Mouse (Mus musculus) forebrain, embryonic 12.5 days (tissue): ENCODE results near the gene Rem2. TPM values are rescaled to one million over a fixed set of nuclear protein-coding genes. Genes with fewer than 3 reads are reported as not detected.

Experiments used
- ATAC-seq: fragments of 200-750 bp; cut with Nextera tagmentation; 2 replicates; pipeline ENCODE4 v1.8.0; 2017; ENCODE audit warnings: moderate TSS enrichment; ENCODE audit not compliant: low FRiP score
- H3K27ac ChIP-seq: fragments of 300-500 bp; sonication (generic); 2 replicates; pipeline ENCODE4 v1.5.1; 2016; ENCODE audit warnings: mild to moderate bottlenecking
- H3K27me3 ChIP-seq: fragments of 300-500 bp; sonication (generic); 2 replicates; pipeline ENCODE4 v1.6.1; 2016; ENCODE audit warnings: mild to moderate bottlenecking
- H3K36me3 ChIP-seq: fragments of 300-500 bp; sonication (generic); replicated peaks from 2 replicates; pipeline ENCODE4 v1.6.1; 2016; ENCODE audit warnings: mild to moderate bottlenecking
- H3K4me1 ChIP-seq: fragments of 300-500 bp; sonication (generic); 2 replicates; pipeline ENCODE4 v1.6.1; 2016
- H3K4me2 ChIP-seq: fragments of 300-500 bp; sonication (generic); 2 replicates; pipeline ENCODE4 v1.6.1; 2016; ENCODE audit warnings: mild to moderate bottlenecking, moderate library complexity
- H3K4me3 ChIP-seq: fragments of 300-500 bp; sonication (generic); replicated peaks from 2 replicates; pipeline ENCODE4 v1.5.1; 2016; ENCODE audit warnings: mild to moderate bottlenecking
- H3K9ac ChIP-seq: fragments of 300-500 bp; sonication (generic); 2 replicates; pipeline ENCODE4 v1.6.1; 2016; ENCODE audit warnings: mild to moderate bottlenecking
- H3K9me3 ChIP-seq: fragments of 300-500 bp; sonication (generic); 2 replicates; pipeline ENCODE4 v1.6.1; 2016
- WGBS: fragments of 180-500 bp; shearing (Covaris S2); methylation state at CpG from one replicate; pipeline ENCODE4 v1.1.7; 2016; 5-methylcytosine and 5-hydroxymethylcytosine counted together
- polyA plus RNA-seq: library from polyadenylated mRNA; unstranded; fragments of >200 nt; fragmentation: Nextera tagmentation; extraction: Ambion mirVana; gene quantifications from 2 replicates; pipeline ENCODE4 v1.2.1, GENCODE M21; 2016

The Rem2 gene
- polyA plus RNA-seq: 26.1 and 29.9 TPM in 2 replicates

- H3K36me3 ChIP-seq: no peaks in the 10 kb centered on the region
- H3K4me1 ChIP-seq: peaks cover 31% of the 10 kb centered on the region
- peak; percentile 93 for ATAC-seq
- H3K9ac ChIP-seq: peak within 1 kb of the TSS; percentile 75
- peak within 1 kb of the TSS; percentile 75 for H3K27ac ChIP-seq
- peak within 1 kb of the TSS; percentile 58 for H3K4me3 ChIP-seq
- no peaks in the 10 kb centered on the region for H3K9me3 ChIP-seq
- H3K27me3 ChIP-seq: peaks cover 43% of the 10 kb centered on the region
- under 1% methylated on average over 23 of the region's 23 CpGs for WGBS
- H3K4me2 ChIP-seq: peak within 1 kb of the TSS; percentile 91
Observed at GRCm38 (mm10) chr14:54475941-54476844, at the start of gene Rem2. Rem2 (plus strand) TSS chr14:54476100.

- Histone ChIP-seq H3K27ac (peak within 1 kb of the TSS; percentile 86), H3K4me3 (peak within 1 kb of the TSS; percentile 89), H3K27me3 (peaks cover 1% of the 10 kb centered on the region; the same call in 1 of the 2 replicates), H3K9ac (peak within 1 kb of the TSS; percentile 87), H3K36me3 (peaks cover 11% of the 10 kb centered on the region), H3K9me3 (no peaks in the 10 kb centered on the region), H3K4me1 (peaks cover 43% of the 10 kb centered on the region), H3K4me2 (peak within 1 kb of the TSS; percentile 77)
- ATAC-seq: peak; percentile 88
- WGBS: 1% methylated on average over 48 of the region's 48 CpGs
Observed at GRCm38 (mm10) chr14:54426689-54427398, 49.1 kb upstream of the Rem2 start, which contains the start of gene Mrpl52. Mrpl52 (plus strand) TSS chr14:54426909.

- Histone ChIP-seq H3K4me3 (peak overlapping the region; percentile 89), H3K4me2 (peak overlapping the region; percentile 77), H3K4me1 (peaks cover 51% of the 10 kb centered on the region), H3K9ac (no peak overlapping the region), H3K27me3 (peaks cover 10% of the 10 kb centered on the region; the same call in 1 of the 2 replicates), H3K36me3 (peaks cover 11% of the 10 kb centered on the region), H3K27ac (no peak overlapping the region), H3K9me3 (no peaks in the 10 kb centered on the region)
- 96% methylated on average over 7 of the region's 7 CpGs for WGBS
- no peak for ATAC-seq
Observed at GRCm38 (mm10) chr14:54427696-54428095, 48.2 kb upstream of the Rem2 start.

- no peak overlapping the region for H3K27ac ChIP-seq
- H3K9ac ChIP-seq: no peak overlapping the region
- WGBS: 95% methylated on average over 5 of the region's 5 CpGs
- H3K4me2 ChIP-seq: no peak overlapping the region
- H3K4me1 ChIP-seq: peaks cover 58% of the 10 kb centered on the region
- peaks cover 11% of the 10 kb centered on the region for H3K36me3 ChIP-seq
- ATAC-seq: no peak
- no peak overlapping the region for H3K4me3 ChIP-seq
- peaks cover 15% of the 10 kb centered on the region; the same call in 1 of the 2 replicates for H3K27me3 ChIP-seq
- no peaks in the 10 kb centered on the region for H3K9me3 ChIP-seq
Observed at GRCm38 (mm10) chr14:54428421-54428820, 47.5 kb upstream of the Rem2 start.

GRCm38 (mm10) chr14:54429332-54430093 is 46.4 kb upstream of the Rem2 start:
- H3K27ac ChIP-seq: peak overlapping the region; percentile 91
- H3K36me3 ChIP-seq: peaks cover 11% of the 10 kb centered on the region
- ATAC-seq: no peak
- WGBS: 77% methylated on average over 7 of the region's 7 CpGs
- H3K9me3 ChIP-seq: no peaks in the 10 kb centered on the region
- H3K27me3 ChIP-seq: peaks cover 16% of the 10 kb centered on the region; the same call in 1 of the 2 replicates
- H3K4me3 ChIP-seq: no peak overlapping the region
- peaks cover 67% of the 10 kb centered on the region for H3K4me1 ChIP-seq
- H3K4me2 ChIP-seq: peak overlapping the region; percentile 65
- 0 out of 2 replicates have a peak overlapping the region, but pooled peaks have one; percentile 12 for H3K9ac ChIP-seq

- H3K27me3 ChIP-seq: peaks cover 16% of the 10 kb centered on the region; the same call in 1 of the 2 replicates
- H3K4me3 ChIP-seq: peak overlapping the region; percentile 63
- peak overlapping the region; percentile 91 for H3K27ac ChIP-seq
- H3K4me2 ChIP-seq: peak overlapping the region; percentile 65
- H3K36me3 ChIP-seq: peaks cover 11% of the 10 kb centered on the region
- no peak for ATAC-seq
- 5% methylated on average over 18 of the region's 18 CpGs for WGBS
- H3K9ac ChIP-seq: peak overlapping the region; percentile 88
- no peaks in the 10 kb centered on the region for H3K9me3 ChIP-seq
- H3K4me1 ChIP-seq: peaks cover 66% of the 10 kb centered on the region
Observed at GRCm38 (mm10) chr14:54430406-54431145, 45.3 kb upstream of the Rem2 start.

- Histone ChIP-seq H3K36me3 (peaks cover 14% of the 10 kb centered on the region), H3K4me3 (peak within 1 kb of the TSS; percentile 63), H3K4me1 (peaks cover 59% of the 10 kb centered on the region), H3K4me2 (peak within 1 kb of the TSS; percentile 65), H3K9ac (peak within 1 kb of the TSS; percentile 88), H3K27ac (peak within 1 kb of the TSS; percentile 91), H3K27me3 (peaks cover 16% of the 10 kb centered on the region; the same call in 1 of the 2 replicates), H3K9me3 (no peaks in the 10 kb centered on the region)
- peak; percentile 36 for ATAC-seq
- under 1% methylated on average over 48 of the region's 49 CpGs for WGBS
Observed at GRCm38 (mm10) chr14:54431334-54432077, 44.4 kb upstream of the Rem2 start, which contains the start of gene Mmp14. Mmp14 (plus strand) TSS chr14:54431612.

GRCm38 (mm10) chr14:54432078-54432836 is 43.6 kb upstream of the Rem2 start:
- peak overlapping the region; percentile 88 for H3K9ac ChIP-seq
- 4% methylated on average over 54 of the region's 54 CpGs for WGBS
- peak; percentile 34; the same call in 1 of the 2 replicates for ATAC-seq

GRCm38 (mm10) chr14:54432837-54433830 is 42.8 kb upstream of the Rem2 start:
- peaks cover 50% of the 10 kb centered on the region for H3K4me1 ChIP-seq

More at GRCm38 (mm10) chr14:54432078-54432836, 43.6 kb upstream of the Rem2 start:
- Histone ChIP-seq H3K4me2 (peak overlapping the region; percentile 65), H3K27me3 (peaks cover 16% of the 10 kb centered on the region; the same call in 1 of the 2 replicates), H3K4me3 (peak overlapping the region; percentile 63), H3K9me3 (no peaks in the 10 kb centered on the region), H3K36me3 (peaks cover 15% of the 10 kb centered on the region), H3K4me1 (peaks cover 57% of the 10 kb centered on the region), H3K27ac (peak overlapping the region; percentile 91)

More at GRCm38 (mm10) chr14:54432837-54433830, 42.8 kb upstream of the Rem2 start:
- H3K9me3 ChIP-seq: no peaks in the 10 kb centered on the region
- H3K27me3 ChIP-seq: peaks cover 16% of the 10 kb centered on the region; the same call in 1 of the 2 replicates
- H3K27ac ChIP-seq: peak overlapping the region; percentile 91
- H3K4me3 ChIP-seq: peak overlapping the region; percentile 63
- H3K36me3 ChIP-seq: peaks cover 22% of the 10 kb centered on the region
- 48% methylated on average over 17 of the region's 17 CpGs for WGBS
- H3K9ac ChIP-seq: peak overlapping the region; percentile 88
- 0 out of 2 replicates have a peak, but pooled peaks have one; percentile 5 for ATAC-seq
- peak overlapping the region; percentile 65 for H3K4me2 ChIP-seq
